Mouse (Mus musculus): ENCODE results near the gene Iqca.
A peak's percentile ranks its signal among the peaks of the same experiment; 100 is the strongest.

The Iqca gene

GRCm38 (mm10) chr1:90153099-90153744 is at the start of gene Iqca:
Iqca (minus strand) TSS chr1:90153401.
- DNase-seq = peak; percentile 91

- peak; percentile 87 for DNase-seq
Observed at GRCm38 (mm10) chr1:90202207-90202978, 49.2 kb upstream of the Iqca start.

GRCm38 (mm10) chr1:90201655-90202054 is 48.5 kb upstream of the Iqca start:
- no peak for DNase-seq

- DNase-seq = peak; percentile 48
Observed at GRCm38 (mm10) chr1:90201246-90201645, 48.0 kb upstream of the Iqca start.

GRCm38 (mm10) chr1:90189046-90189445 is 35.8 kb upstream of the Iqca start:
- DNase-seq = no peak

- DNase-seq = no peak
Observed at GRCm38 (mm10) chr1:90186874-90187273, 33.7 kb upstream of the Iqca start.

GRCm38 (mm10) chr1:90186173-90186572 is 33.0 kb upstream of the Iqca start:
- DNase-seq = no peak

GRCm38 (mm10) chr1:90183602-90184001 is 30.4 kb upstream of the Iqca start:
- DNase-seq = no peak

GRCm38 (mm10) chr1:90182521-90182920 is 29.3 kb upstream of the Iqca start:
- no peak for DNase-seq

GRCm38 (mm10) chr1:90180966-90181699 is 27.9 kb upstream of the Iqca start:
- DNase-seq = no peak

- DNase-seq = no peak
Observed at GRCm38 (mm10) chr1:90180479-90180878, 27.3 kb upstream of the Iqca start.

- DNase-seq = no peak
Observed at GRCm38 (mm10) chr1:90177978-90178377, 24.8 kb upstream of the Iqca start.

- DNase-seq = no peak
Observed at GRCm38 (mm10) chr1:90177565-90177964, 24.4 kb upstream of the Iqca start.

- no peak for DNase-seq
Observed at GRCm38 (mm10) chr1:90176223-90176622, 23.0 kb upstream of the Iqca start.

- DNase-seq = no peak
Observed at GRCm38 (mm10) chr1:90174338-90174737, 21.1 kb upstream of the Iqca start.

GRCm38 (mm10) chr1:90164319-90164718 is 11.1 kb upstream of the Iqca start:
- no peak for DNase-seq

- DNase-seq = no peak
Observed at GRCm38 (mm10) chr1:90163161-90163560, 10.0 kb upstream of the Iqca start.

GRCm38 (mm10) chr1:90162379-90162857 is 9.2 kb upstream of the Iqca start:
- peak; percentile 8 for DNase-seq

- DNase-seq = peak; percentile 18
Observed at GRCm38 (mm10) chr1:90161623-90162022, 8.4 kb upstream of the Iqca start.

- no peak for DNase-seq
Observed at GRCm38 (mm10) chr1:90159927-90160326, 6.7 kb upstream of the Iqca start.

- DNase-seq = no peak
Observed at GRCm38 (mm10) chr1:90156589-90156988, 3.4 kb upstream of the Iqca start.

GRCm38 (mm10) chr1:90153787-90154186 is 586 bp upstream of the Iqca start:
- no peak for DNase-seq

- DNase-seq = peak; percentile 60
Observed at GRCm38 (mm10) chr1:90139729-90140128, 13.5 kb downstream of the Iqca start.

- DNase-seq = no peak
Observed at GRCm38 (mm10) chr1:90132402-90132801, 20.8 kb downstream of the Iqca start.

Data from lung, postnatal 10 days (tissue).